Mouse (Mus musculus): Measurements from ENCODE around the gene Gm11444.

- no peak for TF ChIP-seq CTCF (IDR thresholded peaks at IDR 0.05; ENCODE audit: low read depth, low read length)
- TF ChIP-seq POLR2A (IDR thresholded peaks at IDR 0.05; ENCODE audit: extremely low read depth, insufficient read depth, low read length), result no peak
Measured at GRCm38 (mm10) chr11:85814678-85815077, 35.5 kb downstream of the Gm11444 start.

Data from liver, adult 2 months (tissue).